ENCODE assay signal across 11 mouse cellular contexts in genomic region chr10:84759511-84760117, GRCm38 (mm10). TPM values are rescaled to one million over a fixed set of nuclear protein-coding genes. Genes with fewer than 3 reads are reported as not detected.
A peak's percentile ranks its signal among the peaks of the same experiment; 100 is the strongest.
DNase-seq lines count a peak whose midpoint lies in the region; ATAC-seq and TF ChIP-seq lines count a peak whose summit lies in the region.
"Had no signal": no experiment of that assay in that cellular context is flagged by ENCODE, and none has a peak within 500 bp of the region (broad histone marks: within the 10 kb centered on the region; RNA-seq: fewer than 3 reads in every experiment).

No protein-coding gene starts in this region.

- no peaks in the 10 kb centered on the region for H3K9me3 ChIP-seq in heart, embryonic 15.5 days (replicated peaks)
- H3K9me3 ChIP-seq in embryonic facial prominence, embryonic 10.5 days: no peaks in the 10 kb centered on the region
- H3K9me3 ChIP-seq in hindbrain, embryonic 14.5 days (ENCODE audit: control insufficient read depth, low read length): no peaks in the 10 kb centered on the region
- no peaks in the 10 kb centered on the region for H3K9me3 ChIP-seq in midbrain, postnatal 0 days (ENCODE audit: low read length)
- H3K9me3 ChIP-seq: G1E had no signal

- ATAC-seq in heart, embryonic 15.5 days (replicated peaks; ENCODE audit: insufficient number of reproducible peaks, insufficient read depth, low FRiP score, low read depth): no peak
- ATAC-seq in hindbrain, embryonic 14.5 days (ENCODE audit: low FRiP score): no peak
- ATAC-seq in midbrain, postnatal 0 days (ENCODE audit: low FRiP score): peak; percentile 3; the same call in 1 of the 2 replicates

- 11% methylated on average over 16 of the region's 16 CpGs for WGBS in heart, embryonic 15.5 days
- 3% methylated on average over 16 of the region's 16 CpGs for WGBS in embryonic facial prominence, embryonic 10.5 days
- WGBS in hindbrain, embryonic 14.5 days: 1% methylated on average over 16 of the region's 16 CpGs
- WGBS in midbrain, postnatal 0 days: 17% methylated on average over 13 of the region's 16 CpGs

- peak overlapping the region; percentile 37 for H3K4me3 ChIP-seq in heart, embryonic 15.5 days
- peak overlapping the region; percentile 59 for H3K4me3 ChIP-seq in embryonic facial prominence, embryonic 10.5 days
- peak overlapping the region; percentile 42 for H3K4me3 ChIP-seq in hindbrain, embryonic 14.5 days (replicated peaks; ENCODE audit: low read length)
- peak overlapping the region; percentile 39 for H3K4me3 ChIP-seq in midbrain, postnatal 0 days (ENCODE audit: low read depth, low read length)

- peak overlapping the region; percentile 66 for H3K4me2 ChIP-seq in heart, embryonic 15.5 days
- peak overlapping the region; percentile 79 for H3K4me2 ChIP-seq in hindbrain, embryonic 14.5 days (replicated peaks)
- H3K4me2 ChIP-seq in midbrain, postnatal 0 days (ENCODE audit: low read depth, low read length, poor library complexity, severe bottlenecking): peak overlapping the region; percentile 63

- H3K36me3 ChIP-seq in heart, embryonic 15.5 days: no peaks in the 10 kb centered on the region
- H3K36me3 ChIP-seq in embryonic facial prominence, embryonic 10.5 days (replicated peaks): no peaks in the 10 kb centered on the region
- no peaks in the 10 kb centered on the region for H3K36me3 ChIP-seq in hindbrain, embryonic 14.5 days (replicated peaks; ENCODE audit: control insufficient read depth, insufficient read depth)
- no peaks in the 10 kb centered on the region for H3K36me3 ChIP-seq in midbrain, postnatal 0 days (ENCODE audit: insufficient read depth, low read length)
- H3K36me3 ChIP-seq: G1E had no signal

- peaks cover 99% of the 10 kb centered on the region for H3K27me3 ChIP-seq in heart, embryonic 15.5 days
- H3K27me3 ChIP-seq in embryonic facial prominence, embryonic 10.5 days (replicated peaks; ENCODE audit: low read depth, poor library complexity, severe bottlenecking): peaks cover 92% of the 10 kb centered on the region
- peaks cover 45% of the 10 kb centered on the region for H3K27me3 ChIP-seq in hindbrain, embryonic 14.5 days (ENCODE audit: control insufficient read depth, insufficient read depth, low read length)
- peaks cover 24% of the 10 kb centered on the region for H3K27me3 ChIP-seq in midbrain, postnatal 0 days (ENCODE audit: insufficient read depth, low read length)

- no peak overlapping the region for H3K9ac ChIP-seq in heart, embryonic 15.5 days
- peak overlapping the region; percentile 65 for H3K9ac ChIP-seq in hindbrain, embryonic 14.5 days
- no peak overlapping the region; the same call in 1 of the 2 replicates for H3K9ac ChIP-seq in midbrain, postnatal 0 days (replicated peaks; ENCODE audit: low read length, poor library complexity, severe bottlenecking)

- no peak for TF ChIP-seq CTCF in midbrain, postnatal 0 days (IDR thresholded peaks at IDR 0.05)

- H3K27ac ChIP-seq in heart, embryonic 15.5 days: no peak overlapping the region
- peak overlapping the region; percentile 78 for H3K27ac ChIP-seq in embryonic facial prominence, embryonic 10.5 days (replicated peaks)
- H3K27ac ChIP-seq in hindbrain, embryonic 14.5 days: peak overlapping the region; percentile 73
- H3K27ac ChIP-seq in midbrain, postnatal 0 days (ENCODE audit: low read depth, low read length): no peak overlapping the region; the same call in 1 of the 2 replicates

- DNase-seq in heart, adult 8-10 months (ENCODE audit: low spot score): no peak
- peak; percentile 54 for DNase-seq in embryonic facial prominence, embryonic 10.5 days (ENCODE audit: low spot score)
- no peak for DNase-seq in hindbrain, embryonic 14.5 days (ENCODE audit: low spot score)
- DNase-seq in midbrain, postnatal 0 days (ENCODE audit: low spot score): no peak
- DNase-seq in ovary, postnatal 10 days (ENCODE audit: low spot score): no peak
- no peak for DNase-seq in gastrocnemius, adult 8-10 months (ENCODE audit: low spot score in 2 of 2)
- DNase-seq in layer of hippocampus, adult 11-12 months (ENCODE audit: low spot score): no peak
- DNase-seq: spleen, adult 18-20 months had no signal

- H3K4me1 ChIP-seq in heart, embryonic 15.5 days (replicated peaks): peaks cover 48% of the 10 kb centered on the region
- peaks cover 54% of the 10 kb centered on the region for H3K4me1 ChIP-seq in embryonic facial prominence, embryonic 10.5 days
- H3K4me1 ChIP-seq in hindbrain, embryonic 14.5 days (replicated peaks; ENCODE audit: control insufficient read depth, insufficient read depth, low read length): peaks cover 31% of the 10 kb centered on the region
- no peaks in the 10 kb centered on the region for H3K4me1 ChIP-seq in midbrain, postnatal 0 days (ENCODE audit: insufficient read depth, low read length)

RNA-seq across cellular contexts. Expression of gene Rfx4, which starts 3.8 kb away (rescaled TPM):
- polyA plus RNA-seq in heart, embryonic 15.5 days (2015; fragmentation: Nextera tagmentation; extraction: Ambion mirVana): 0.04 TPM in 1 of 2 replicates, not detected in the other
- not detected for total RNA-seq in heart, adult 8-10 months (2022)
- 3.8 and 15.5 TPM in 2 replicates for polyA plus RNA-seq in embryonic facial prominence, embryonic 10.5 days (2016; fragmentation: Nextera tagmentation; extraction: Ambion mirVana)
- polyA plus RNA-seq in hindbrain, embryonic 14.5 days (2014; fragmentation: Nextera tagmentation; extraction: Ambion mirVana): 23.0 and 25.1 TPM in 2 replicates
- 12.6 and 15.0 TPM in 2 replicates for total RNA-seq in midbrain, postnatal 0 days (2014; rRNA removed)
- polyA plus RNA-seq in midbrain, postnatal 0 days (2015; fragmentation: Nextera tagmentation; extraction: Ambion mirVana): 10.2 and 11.6 TPM in 2 replicates
- not detected for total RNA-seq in gastrocnemius, adult 8-10 months (2022)
- total RNA-seq: G1E; hematopoietic stem cell, adult 5-6 weeks had no signal
- polyA plus RNA-seq: G1E had no signal

Comparison
In these comparisons a context has a peak if more than half of its experiments do, and no peak if none do; other contexts are left out.
1. H3K27ac ChIP-seq: peak in embryonic facial prominence, embryonic 10.5 days (single experiment) and hindbrain, embryonic 14.5 days (single experiment); none in heart, embryonic 15.5 days (single experiment) and midbrain, postnatal 0 days (single experiment).
2. Peak in every context shown above with its lines, with median percentiles within 50 percentile points of each other: H3K4me2 ChIP-seq and H3K4me3 ChIP-seq.